Mouse (Mus musculus) ZHBTc4 (cell line): Measurements from ENCODE around the gene Nat8f3.
A peak's percentile ranks its signal among the peaks of the same experiment; 100 is the strongest.
"Not testable (repeated sequence)": the region's sequence is repeated elsewhere in the genome, so short reads cannot be mapped to it uniquely, and the experiment has no call there.

Experiments used
- DNase-seq: peaks from one replicate; pipeline ENCODE4 v3.0.0-alpha.2; 2011; ENCODE audit warnings: low read depth, low spot score

Gene Nat8f3

DNA sequence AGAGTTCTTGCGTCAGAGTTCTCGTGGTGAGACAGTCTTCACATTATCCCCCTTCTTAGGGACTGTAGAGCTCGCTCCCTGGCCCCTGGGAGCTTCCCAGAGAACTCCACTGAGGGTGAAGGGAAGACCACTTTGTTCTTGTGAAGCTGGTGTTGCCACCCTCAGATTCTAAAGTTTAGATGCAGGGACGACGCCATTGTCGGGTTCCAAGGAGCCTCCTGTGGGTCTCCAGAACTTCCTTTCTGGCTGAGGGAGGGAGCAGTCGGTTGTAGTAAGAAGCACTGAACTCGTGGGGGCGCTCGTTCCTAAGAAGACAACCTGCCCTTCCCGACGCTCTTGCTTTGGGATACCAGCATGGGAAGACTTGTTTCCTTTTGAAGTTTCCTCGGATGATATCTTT lies at the start of gene Nat8f3:
TSS of gene Nat8f3 (minus strand) at position 223 of the 400 bp plus-strand sequence.
- DNase-seq, result peak; percentile 23

DNA sequence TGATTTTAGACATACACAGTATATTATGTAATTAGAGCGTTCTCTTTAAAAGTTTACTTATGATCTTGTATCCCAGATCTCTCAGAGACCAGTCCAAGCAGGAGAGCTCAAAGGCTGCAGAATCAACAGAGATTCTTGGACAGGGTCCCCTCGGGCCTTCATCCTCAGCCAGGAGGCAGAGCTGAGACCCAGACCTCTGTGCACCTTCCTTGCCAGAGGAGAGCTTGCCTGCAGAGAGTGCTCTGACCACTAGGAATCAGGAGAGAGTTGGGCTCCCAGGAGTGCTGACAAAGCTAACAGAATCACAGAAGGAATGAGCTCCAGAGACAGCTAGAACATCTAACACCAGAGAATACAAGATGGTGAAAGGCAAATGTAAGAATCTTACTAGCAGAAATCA lies 47.8 kb upstream of the Nat8f3 start:
- DNase-seq, result no peak

DNA sequence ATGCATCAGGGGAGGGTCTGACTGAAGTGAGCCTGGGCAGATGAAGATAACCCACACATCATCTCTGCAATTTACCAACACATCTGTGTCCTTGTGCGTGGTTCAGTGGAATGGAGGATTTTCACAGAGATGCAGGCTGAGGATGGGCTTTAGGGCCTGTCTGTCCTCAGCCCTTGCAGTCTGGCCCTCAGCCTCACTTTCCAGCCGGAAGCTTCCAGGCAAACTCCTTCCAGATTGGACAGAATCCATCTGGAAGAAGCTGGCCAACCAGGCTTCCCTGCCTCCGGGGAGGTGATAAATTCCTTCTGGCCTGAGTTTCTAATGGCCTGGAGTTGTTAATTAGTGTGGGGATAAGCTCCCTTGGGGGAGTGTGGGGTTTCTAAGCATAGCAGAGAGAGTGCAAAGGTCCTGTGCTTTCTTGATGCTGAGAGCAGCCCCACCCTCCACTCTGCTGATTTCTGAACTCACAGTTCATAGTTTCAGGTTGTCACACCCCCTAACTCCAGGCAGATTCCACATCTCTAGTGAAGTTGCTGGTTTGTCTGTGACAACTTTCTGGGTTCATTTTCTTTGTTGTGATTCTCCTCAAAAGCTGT lies 45.5 kb upstream of the Nat8f3 start:
- DNase-seq, result not testable (repeated sequence)

DNA sequence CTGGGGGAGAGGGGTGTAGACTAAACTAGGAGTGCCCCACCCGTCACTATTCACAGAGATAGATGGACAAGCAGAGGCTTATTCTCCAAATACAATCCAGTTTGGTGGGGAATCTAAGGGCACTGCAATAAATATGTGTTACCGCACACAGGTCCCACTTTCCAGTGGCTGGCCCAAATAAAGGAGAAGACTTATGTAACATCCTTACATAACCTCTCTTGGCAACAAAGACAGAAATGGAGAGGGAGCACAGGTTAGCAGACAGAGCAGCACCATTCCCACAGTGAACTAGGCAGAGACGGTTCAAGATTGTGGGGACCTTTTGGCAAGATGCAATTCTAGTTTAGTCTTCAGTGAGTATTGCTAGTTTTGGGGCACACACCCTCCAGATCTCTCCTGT lies 45.0 kb upstream of the Nat8f3 start:
- DNase-seq, result not testable (repeated sequence)

DNA sequence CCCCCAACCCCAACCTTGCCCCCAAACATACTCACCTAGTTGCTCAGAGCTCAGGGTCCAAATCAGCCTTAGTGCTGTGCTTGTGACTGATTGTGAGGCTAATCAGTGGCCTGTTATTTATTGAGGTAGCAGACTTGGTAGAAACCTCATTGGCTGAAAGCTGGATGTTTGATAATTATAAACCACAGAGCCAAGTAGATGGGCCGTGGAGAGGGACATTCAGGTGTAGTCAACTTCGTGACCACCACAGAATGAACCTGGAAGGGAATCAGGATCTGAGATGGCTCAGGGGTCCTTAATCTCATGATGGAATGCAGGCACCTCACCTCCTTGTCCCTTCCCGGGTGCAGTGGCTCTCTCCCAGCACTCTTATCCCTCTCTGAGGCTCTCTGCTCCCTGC lies 44.2 kb upstream of the Nat8f3 start:
- not testable (repeated sequence) for DNase-seq

DNA sequence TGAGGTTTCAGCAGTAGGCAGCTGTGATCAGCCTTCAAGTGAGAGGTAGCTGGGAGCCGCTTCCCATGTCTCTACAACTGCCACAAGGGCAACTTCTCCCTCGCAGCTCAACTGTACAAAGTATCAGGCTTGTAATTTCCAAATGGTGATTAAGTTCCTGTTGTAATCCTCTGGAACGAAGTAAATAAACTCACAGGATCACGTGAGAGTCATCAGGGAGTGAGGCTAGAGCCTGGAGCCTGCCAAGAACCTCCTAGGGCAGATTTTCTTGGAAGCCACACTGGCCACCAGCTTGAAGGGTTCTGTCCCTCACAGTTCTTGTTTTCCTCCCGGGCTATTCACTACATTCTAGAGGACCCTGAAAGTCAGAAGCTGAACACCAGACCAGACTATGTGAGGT lies 37.6 kb upstream of the Nat8f3 start:
- DNase-seq, result not testable (repeated sequence)

DNA sequence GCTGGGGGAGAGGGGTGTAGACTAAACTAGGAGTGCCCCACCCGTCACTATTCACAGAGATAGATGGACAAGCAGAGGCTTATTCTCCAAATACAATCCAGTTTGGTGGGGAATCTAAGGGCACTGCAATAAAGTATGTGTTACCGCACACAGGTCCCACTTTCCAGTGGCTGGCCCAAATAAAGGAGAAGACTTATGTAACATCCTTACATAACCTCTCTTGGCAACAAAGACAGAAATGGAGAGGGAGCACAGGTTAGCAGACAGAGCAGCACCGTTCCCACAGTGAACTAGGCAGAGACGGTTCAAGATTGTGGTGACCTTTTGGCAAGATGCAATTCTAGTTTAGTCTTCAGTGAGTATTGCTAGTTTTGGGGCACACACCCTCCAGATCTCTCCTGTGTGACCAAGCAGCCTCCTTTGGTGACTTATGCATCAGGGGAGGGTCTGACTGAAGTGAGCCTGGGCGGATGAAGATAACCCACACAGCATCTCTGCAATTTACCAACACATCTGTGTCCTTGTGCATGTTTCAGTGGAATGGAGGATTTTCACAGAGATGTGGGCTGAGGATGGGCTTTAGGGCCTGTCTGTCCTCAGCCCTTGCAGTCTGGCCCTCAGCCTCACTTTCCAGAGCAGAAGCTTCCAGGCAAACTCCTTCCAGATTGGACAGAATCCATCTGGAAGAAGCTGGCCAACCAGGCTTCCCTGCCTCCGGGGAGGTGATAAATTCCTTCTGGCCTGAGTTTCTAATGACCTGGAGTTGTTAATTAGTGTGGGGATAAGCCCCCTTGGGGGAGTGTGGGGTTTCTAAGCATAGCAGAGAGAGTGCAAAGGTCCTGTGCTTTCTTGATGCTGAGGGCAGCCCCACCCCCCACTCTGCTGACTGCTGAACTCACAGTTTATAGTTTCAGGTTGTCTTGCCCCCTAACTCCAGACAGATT lies 2.2 kb downstream of the Nat8f3 start:
- DNase-seq, result not testable (repeated sequence)

DNA sequence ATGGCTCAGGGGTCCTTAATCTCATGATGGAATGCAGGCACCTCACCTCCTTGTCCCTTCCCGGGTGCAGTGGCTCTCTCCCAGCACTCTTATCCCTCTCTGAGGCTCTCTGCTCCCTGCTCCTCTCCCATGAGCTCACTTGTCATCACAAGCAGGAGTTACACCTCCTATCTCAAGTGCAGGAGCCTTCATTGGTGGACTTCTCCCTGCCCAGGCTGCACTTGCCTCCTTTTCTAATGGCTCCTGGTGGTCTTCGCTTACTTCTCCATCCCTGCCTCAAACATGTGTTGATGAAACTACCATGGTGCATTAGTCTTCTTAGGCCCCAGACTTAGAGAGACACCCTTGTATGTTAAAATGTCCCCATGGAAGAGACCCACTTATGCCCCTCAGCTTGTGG lies 2.9 kb downstream of the Nat8f3 start:
- not testable (repeated sequence) for DNase-seq

DNA sequence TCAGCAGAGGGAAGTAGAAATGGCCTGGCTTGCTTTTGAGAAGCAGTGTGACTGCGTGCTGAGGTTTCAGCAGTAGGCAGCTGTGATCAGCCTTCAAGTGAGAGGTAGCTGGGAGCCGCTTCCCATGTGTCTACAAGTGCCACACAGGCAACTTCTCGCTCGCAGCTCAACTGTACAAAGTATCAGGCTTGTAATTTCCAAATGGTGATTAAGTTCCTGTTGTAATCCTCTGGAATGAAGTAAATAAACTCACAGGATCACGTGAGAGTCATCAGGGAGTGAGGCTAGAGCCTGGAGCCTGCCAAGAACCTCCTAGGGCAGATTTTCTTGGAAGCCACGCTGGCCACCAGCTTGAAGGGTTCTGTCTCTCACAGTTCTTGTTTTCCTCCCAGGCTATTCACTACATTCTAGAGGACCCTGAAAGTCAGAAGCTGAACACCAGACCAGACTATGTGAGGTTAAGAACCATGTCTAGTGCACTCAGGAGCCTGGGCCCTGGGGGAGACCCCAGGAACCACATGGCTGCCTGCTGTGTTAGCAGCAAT lies 9.8 kb downstream of the Nat8f3 start:
- DNase-seq, result not testable (repeated sequence)

DNA sequence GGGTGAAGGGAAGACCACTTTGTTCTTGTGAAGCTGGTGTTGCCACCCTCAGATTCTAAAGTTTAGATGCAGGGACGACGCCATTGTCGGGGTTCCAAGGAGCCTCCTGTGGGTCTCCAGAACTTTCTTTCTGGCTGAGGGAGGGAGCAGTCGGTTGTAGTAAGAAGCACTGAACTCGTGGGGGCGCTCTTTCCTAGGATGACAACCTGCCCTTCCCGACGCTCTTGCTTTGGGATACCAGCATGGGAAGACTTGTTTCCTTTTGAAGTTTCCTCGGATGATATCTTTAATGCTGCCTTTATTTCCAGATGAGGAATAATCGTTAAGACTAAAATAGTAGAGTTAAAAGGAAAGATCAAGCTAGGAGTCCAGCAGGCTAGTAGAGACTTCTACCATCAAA lies 52.4 kb downstream of the Nat8f3 start, which contains the start of gene Nat8f7:
TSS of gene Nat8f7 (minus strand) at position 101 of the 400 bp plus-strand sequence.
- not testable (repeated sequence) for DNase-seq

DNA sequence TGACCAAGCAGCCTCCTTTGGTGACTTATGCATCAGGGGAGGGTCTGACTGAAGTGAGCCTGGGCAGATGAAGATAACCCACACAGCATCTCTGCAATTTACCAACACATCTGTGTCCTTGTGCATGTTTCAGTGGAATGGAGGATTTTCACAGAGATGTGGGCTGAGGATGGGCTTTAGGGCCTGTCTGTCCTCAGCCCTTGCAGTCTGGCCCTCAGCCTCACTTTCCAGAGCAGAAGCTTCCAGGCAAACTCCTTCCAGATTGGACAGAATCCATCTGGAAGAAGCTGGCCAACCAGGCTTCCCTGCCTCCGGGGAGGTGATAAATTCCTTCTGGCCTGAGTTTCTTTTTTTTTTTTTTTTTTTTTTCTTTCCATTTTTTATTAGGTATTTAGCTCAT lies 55.9 kb downstream of the Nat8f3 start:
- DNase-seq, result not testable (repeated sequence)

DNA sequence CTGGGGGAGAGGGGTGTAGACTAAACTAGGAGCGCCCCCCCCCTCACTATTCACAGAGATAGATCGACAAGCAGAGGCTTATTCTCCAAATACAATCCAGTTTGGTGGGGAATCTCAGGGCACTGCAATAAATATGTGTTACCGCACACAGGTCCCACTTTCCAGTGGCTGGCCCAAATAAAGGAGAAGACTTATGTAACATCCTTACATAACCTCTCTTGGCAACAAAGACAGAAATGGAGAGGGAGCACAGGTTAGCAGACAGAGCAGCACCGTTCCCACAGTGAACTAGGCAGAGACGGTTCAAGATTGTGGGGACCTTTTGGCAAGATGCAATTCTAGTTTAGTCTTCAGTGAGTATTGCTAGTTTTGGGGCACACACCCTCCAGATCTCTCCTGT lies 56.3 kb downstream of the Nat8f3 start:
- not testable (repeated sequence) for DNase-seq

DNA sequence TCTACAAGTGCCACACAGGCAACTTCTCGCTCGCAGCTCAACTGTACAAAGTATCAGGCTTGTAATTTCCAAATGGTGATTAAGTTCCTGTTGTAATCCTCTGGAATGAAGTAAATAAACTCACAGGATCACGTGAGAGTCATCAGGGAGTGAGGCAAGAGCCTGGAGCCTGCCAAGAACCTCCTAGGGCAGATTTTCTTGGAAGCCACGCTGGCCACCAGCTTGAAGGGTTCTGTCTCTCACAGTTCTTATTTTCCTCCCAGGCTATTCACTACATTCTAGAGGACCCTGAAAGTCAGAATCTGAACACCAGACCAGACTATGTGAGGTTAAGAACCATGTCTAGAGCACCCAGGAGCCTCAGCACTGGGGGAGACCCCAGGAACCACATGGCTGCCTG lies 63.6 kb downstream of the Nat8f3 start:
- not testable (repeated sequence) for DNase-seq
